Mouse (Mus musculus) limb, embryonic 10.5 days (tissue): ENCODE results near the gene Ppp2r3a. TPM values are rescaled to one million over a fixed set of nuclear protein-coding genes. Genes with fewer than 3 reads are reported as not detected.

Experiments used
- polyA plus RNA-seq: library from polyadenylated mRNA; unstranded; fragments of >200 nt; fragmentation: Nextera tagmentation; extraction: Ambion mirVana; gene quantifications from 2 replicates; pipeline ENCODE4 v1.2.1, GENCODE M21; 2016

Gene Ppp2r3a
- polyA plus RNA-seq, 1 experiment from 2014 or later, result 10.3 TPM

Other genes starting within 250 kb of the Ppp2r3a start
- 11.6 and 15.6 TPM in 2 replicates for gene Pccb, start 216.9 kb downstream of the Ppp2r3a start, polyA plus RNA-seq
- gene Msl2, start 177.7 kb downstream of the Ppp2r3a start, polyA plus RNA-seq, result 5.1 and 5.8 TPM in 2 replicates